Mouse (Mus musculus): Measurements from ENCODE around the gene Pou2f2.

Pou2f2 gene

GRCm38 (mm10) chr7:25196107-25196506 lies 16.6 kb upstream of the Pou2f2 start:
- in situ Hi-C loops (cut with MboI), result no loop called here

- in situ Hi-C loops (cut with MboI), result no loop called here
Observed at GRCm38 (mm10) chr7:25195148-25195547, 15.6 kb upstream of the Pou2f2 start.

- in situ Hi-C loops (cut with MboI), result no loop called here
Observed at GRCm38 (mm10) chr7:25192110-25192509, 12.6 kb upstream of the Pou2f2 start.

GRCm38 (mm10) chr7:25190806-25191205 lies 11.3 kb upstream of the Pou2f2 start:
- in situ Hi-C loops (cut with MboI), result no loop called here

- in situ Hi-C loops (cut with MboI), result loop anchor here (5.0 to 10.0 kb wide), 2 partner anchors 56 to 87 kb away; no protein-coding TSS in a partner anchor
Observed at GRCm38 (mm10) chr7:25187662-25188650, 8.4 kb upstream of the Pou2f2 start.

GRCm38 (mm10) chr7:25184091-25184490 lies 4.6 kb upstream of the Pou2f2 start:
- in situ Hi-C loops (cut with MboI), result loop anchor here (5.0 to 10.0 kb wide), 2 partner anchors 77 to 91 kb away; no protein-coding TSS in a partner anchor

- in situ Hi-C loops (cut with MboI), result loop anchor here (5.0 to 10.0 kb wide), 2 partner anchors 75 to 93 kb away; no protein-coding TSS in a partner anchor
Observed at GRCm38 (mm10) chr7:25181814-25182213, 2.3 kb upstream of the Pou2f2 start.

- in situ Hi-C loops (cut with MboI), result loop anchor here (5.0 to 10.0 kb wide), 2 partner anchors 74 to 93 kb away; no protein-coding TSS in a partner anchor
Observed at GRCm38 (mm10) chr7:25181331-25181790, 1.8 kb upstream of the Pou2f2 start.

- in situ Hi-C loops (cut with MboI), result loop anchor here (5.0 to 10.0 kb wide), 2 partner anchors 73 to 94 kb away; no protein-coding TSS in a partner anchor
Observed at GRCm38 (mm10) chr7:25180512-25180911, 986 bp upstream of the Pou2f2 start.

- in situ Hi-C loops (cut with MboI), result no loop called here
Observed at GRCm38 (mm10) chr7:25178787-25179605, 530 bp downstream of the Pou2f2 start.

- in situ Hi-C loops (cut with MboI), result no loop called here
Observed at GRCm38 (mm10) chr7:25178317-25178716, 1.2 kb downstream of the Pou2f2 start.

GRCm38 (mm10) chr7:25174343-25174742 lies 5.2 kb downstream of the Pou2f2 start:
- in situ Hi-C loops (cut with MboI), result no loop called here

- in situ Hi-C loops (cut with MboI), result no loop called here
Observed at GRCm38 (mm10) chr7:25172669-25173068, 6.9 kb downstream of the Pou2f2 start.

- in situ Hi-C loops (cut with MboI), result no loop called here
Observed at GRCm38 (mm10) chr7:25170583-25170982, 8.9 kb downstream of the Pou2f2 start.

GRCm38 (mm10) chr7:25166106-25166505 lies 13.4 kb downstream of the Pou2f2 start:
- in situ Hi-C loops (cut with MboI), result no loop called here

GRCm38 (mm10) chr7:25156158-25156648 lies 23.3 kb downstream of the Pou2f2 start:
- in situ Hi-C loops (cut with MboI), result no loop called here

GRCm38 (mm10) chr7:25155469-25156157 lies 23.9 kb downstream of the Pou2f2 start:
- in situ Hi-C loops (cut with MboI), result no loop called here

GRCm38 (mm10) chr7:25154648-25155047 lies 24.9 kb downstream of the Pou2f2 start:
- in situ Hi-C loops (cut with MboI), result no loop called here

GRCm38 (mm10) chr7:25153841-25154240 lies 25.7 kb downstream of the Pou2f2 start:
- in situ Hi-C loops (cut with MboI), result no loop called here

GRCm38 (mm10) chr7:25151916-25152556 lies 27.5 kb downstream of the Pou2f2 start:
- in situ Hi-C loops (cut with MboI), result no loop called here

- in situ Hi-C loops (cut with MboI), result no loop called here
Observed at GRCm38 (mm10) chr7:25151009-25151408, 28.5 kb downstream of the Pou2f2 start.

Measured in mature B cell (primary cell).